Mouse (Mus musculus) lung, adult 2 months (tissue): ENCODE measurements around the gene Trim62.

Experiments
- CTCF ChIP-seq: fragments of 200-500 bp; IDR thresholded peaks from 2 replicates; pipeline ENCODE4 v1.5.1; 2011; ENCODE audit warnings: mild to moderate bottlenecking, low read length, control low read depth; ENCODE audit not compliant: insufficient read depth
- POLR2A ChIP-seq: fragments of 200-500 bp; IDR thresholded peaks from 2 replicates; pipeline ENCODE4 v1.6.1; 2011; ENCODE audit warnings: low read depth, mild to moderate bottlenecking, control low read depth, low read length, borderline replicate concordance; ENCODE audit errors: extremely low read depth

GRCm38 (mm10) chr4:128907238-128907968 is 24.0 kb downstream of the Trim62 start:
- TF ChIP-seq CTCF (no peak), POLR2A (no peak)
